Comparison of ENCODE assay signal across 8 mouse cellular contexts in the genomic region with DNA sequence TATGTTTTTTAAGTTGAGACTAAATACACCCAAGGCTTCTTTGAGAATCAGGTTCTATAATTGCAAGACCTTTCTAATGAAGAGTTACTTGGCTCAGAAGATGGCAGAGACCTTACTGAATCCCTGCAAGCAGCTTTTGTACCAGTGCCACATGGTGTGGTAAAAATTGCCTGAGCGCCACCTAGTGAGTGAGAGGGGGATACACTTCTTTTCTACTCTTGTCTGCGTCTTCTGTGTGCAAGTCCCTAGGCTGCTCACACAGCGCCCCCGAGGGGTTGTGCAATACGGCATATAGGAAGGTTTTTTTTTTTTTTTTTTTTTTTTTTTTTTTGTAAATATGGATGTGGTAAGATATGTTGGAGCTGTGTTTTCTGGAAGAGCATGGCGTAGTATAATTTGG. TPM values are rescaled to one million over a fixed set of nuclear protein-coding genes. Genes with fewer than 3 reads are reported as not detected.
DNase-seq lines count a peak whose midpoint lies in the region; ATAC-seq and TF ChIP-seq lines count a peak whose summit lies in the region.

No protein-coding gene starts in this region.

- H3K27ac ChIP-seq in cortical plate, adult 2 months (ENCODE audit: insufficient read depth, low read length) = no peak overlapping the region
- no peak overlapping the region for H3K27ac ChIP-seq in heart, adult 2 months
- H3K27ac ChIP-seq in limb, embryonic 14.5 days (replicated peaks; ENCODE audit: low read depth, low read length) = no peak overlapping the region
- no peak overlapping the region for H3K27ac ChIP-seq in neural tube, embryonic 14.5 days (ENCODE audit: low read depth, low read length)

- intact Hi-C loops in heart, adult 2 months (cut with DNase I) = loop anchor here (5.0 kb wide), 1 partner anchor 56 kb away; no protein-coding TSS in a partner anchor

- peak; percentile 39 for DNase-seq in 3134 (ENCODE audit: extremely low read depth, insufficient read length, low spot score)
- DNase-seq in WW6 (ENCODE audit: low read depth, low spot score) = peak; percentile 70
- peak; percentile 55 to 74 for DNase-seq in heart, adult 2 months
- DNase-seq in kidney, adult 9 months = peak; percentile 83
- peak; percentile 69 for DNase-seq in limb, embryonic 14.5 days (ENCODE audit: low spot score)
- peak; percentile 56 for DNase-seq in testis, postnatal 14 days (ENCODE audit: low spot score)

- H3K4me3 ChIP-seq in cortical plate, adult 2 months (ENCODE audit: insufficient read depth, low read length) = no peak overlapping the region
- no peak overlapping the region for H3K4me3 ChIP-seq in heart, adult 2 months
- no peak overlapping the region for H3K4me3 ChIP-seq in limb, embryonic 14.5 days (replicated peaks; ENCODE audit: low read length)
- no peak overlapping the region for H3K4me3 ChIP-seq in neural tube, embryonic 14.5 days (ENCODE audit: low read depth, low read length)

- H3K4me2 ChIP-seq in limb, embryonic 14.5 days (replicated peaks; ENCODE audit: low read depth, low read length, severe bottlenecking) = no peak overlapping the region
- H3K4me2 ChIP-seq in neural tube, embryonic 14.5 days (ENCODE audit: low read depth, low read length) = no peak overlapping the region

- H3K9me3 ChIP-seq in limb, embryonic 14.5 days (ENCODE audit: control insufficient read depth, low read length) = no peaks in the 10 kb centered on the region
- no peaks in the 10 kb centered on the region for H3K9me3 ChIP-seq in neural tube, embryonic 14.5 days (ENCODE audit: control insufficient read depth, low read length)

- WGBS in heart, adult 2 months = 14% methylated on average over 6 of the region's 6 CpGs
- WGBS in limb, embryonic 14.5 days = 18% methylated on average over 6 of the region's 6 CpGs
- 21% methylated on average over 6 of the region's 6 CpGs for WGBS in neural tube, embryonic 14.5 days

- no peaks in the 10 kb centered on the region for H3K4me1 ChIP-seq in cortical plate, adult 2 months (ENCODE audit: control insufficient read depth, insufficient read depth, low read length)
- H3K4me1 ChIP-seq in heart, adult 2 months (ENCODE audit: control insufficient read depth, insufficient read depth, low read length) = no peaks in the 10 kb centered on the region
- H3K4me1 ChIP-seq in limb, embryonic 14.5 days (ENCODE audit: control insufficient read depth, insufficient read depth, low read length) = no peaks in the 10 kb centered on the region
- H3K4me1 ChIP-seq in neural tube, embryonic 14.5 days (ENCODE audit: control insufficient read depth, insufficient read depth, low read length) = no peaks in the 10 kb centered on the region

- peak; percentile 45; the same call in 1 of the 2 replicates for TF ChIP-seq EP300 in heart, adult 2 months (IDR thresholded peaks at IDR 0.05; ENCODE audit: insufficient read depth, low read depth, low read length)

- ATAC-seq in limb, embryonic 14.5 days (ENCODE audit: low FRiP score, low read depth) = no peak
- peak; percentile 76 for ATAC-seq in neural tube, embryonic 14.5 days (ENCODE audit: low read depth)

- peak; percentile 71 for TF ChIP-seq CTCF in cortical plate, adult 2 months (IDR thresholded peaks at IDR 0.05; ENCODE audit: extremely low read depth, insufficient read depth, low read length)
- peak; percentile 78 for TF ChIP-seq CTCF in heart, adult 2 months (IDR thresholded peaks at IDR 0.05)

- no peaks in the 10 kb centered on the region for H3K27me3 ChIP-seq in heart, adult 2 months (ENCODE audit: control insufficient read depth, insufficient read depth, low read length)
- H3K27me3 ChIP-seq in limb, embryonic 14.5 days (ENCODE audit: control insufficient read depth, insufficient read depth, low read length) = no peaks in the 10 kb centered on the region
- H3K27me3 ChIP-seq in neural tube, embryonic 14.5 days (ENCODE audit: control insufficient read depth, insufficient read depth, low read length) = no peaks in the 10 kb centered on the region

- no peak overlapping the region for H3K9ac ChIP-seq in heart, adult 2 months (ENCODE audit: low read depth, low read length)
- no peak overlapping the region for H3K9ac ChIP-seq in limb, embryonic 14.5 days (ENCODE audit: low read depth, low read length, severe bottlenecking)
- no peak overlapping the region for H3K9ac ChIP-seq in neural tube, embryonic 14.5 days (replicated peaks; ENCODE audit: low read depth, low read length)

- TF ChIP-seq POLR2A in cortical plate, adult 2 months (IDR thresholded peaks at IDR 0.05; ENCODE audit: extremely low read depth, insufficient read depth, low read length) = no peak
- TF ChIP-seq POLR2A in heart, adult 2 months (IDR thresholded peaks at IDR 0.05; ENCODE audit: insufficient read depth, low read depth, low read length) = no peak
- no peak for TF ChIP-seq POLR2A in limb, embryonic 14.5 days (IDR thresholded peaks at IDR 0.05; ENCODE audit: borderline replicate concordance, extremely low read depth, insufficient read depth, insufficient read length)

- no peaks in the 10 kb centered on the region for H3K36me3 ChIP-seq in heart, adult 2 months (ENCODE audit: control insufficient read depth, insufficient read depth, low read length)
- no peaks in the 10 kb centered on the region for H3K36me3 ChIP-seq in limb, embryonic 14.5 days (ENCODE audit: control insufficient read depth, insufficient read depth, low read length)
- H3K36me3 ChIP-seq in neural tube, embryonic 14.5 days (ENCODE audit: control insufficient read depth, insufficient read depth, low read length) = no peaks in the 10 kb centered on the region

- H3K79me2 ChIP-seq in heart, adult 2 months (replicated peaks; ENCODE audit: control insufficient read depth, insufficient read depth, low read length) = no peaks in the 10 kb centered on the region

RNA-seq across cellular contexts. Expression of a gene that starts 13.5 kb away (rescaled TPM):
- not detected in 2 replicates for polyA plus RNA-seq in cortical plate, adult 2 months (2012; rRNA removed)
- under 1 TPM; 0.08 to 0.50 TPM for total RNA-seq in heart, adult 2 months (2021)
- 0.78 and 0.85 TPM in 2 replicates for polyA plus RNA-seq in heart, adult 2 months (2012; rRNA removed)
- polyA plus RNA-seq in limb, embryonic 14.5 days (2012; rRNA removed) = 0.03 TPM in 1 of 2 replicates, not detected in the other
- polyA plus RNA-seq in limb, embryonic 14.5 days (2014; fragmentation: Nextera tagmentation; extraction: Ambion mirVana) = 0.08 and 0.17 TPM in 2 replicates
- 0.07 and 0.12 TPM in 2 replicates for polyA plus RNA-seq in neural tube, embryonic 14.5 days (2014; fragmentation: Nextera tagmentation; extraction: Ambion mirVana)

RNA-seq across cellular contexts. Expression of a gene that starts 32.2 kb away (rescaled TPM):
- not detected in 2 replicates for polyA plus RNA-seq in cortical plate, adult 2 months (2012; rRNA removed)
- not detected for total RNA-seq in heart, adult 2 months (2021)
- not detected in 2 replicates for polyA plus RNA-seq in heart, adult 2 months (2012; rRNA removed)
- polyA plus RNA-seq in limb, embryonic 14.5 days (2012; rRNA removed) = not detected in 2 replicates
- polyA plus RNA-seq in limb, embryonic 14.5 days (2014; fragmentation: Nextera tagmentation; extraction: Ambion mirVana) = not detected in 2 replicates
- polyA plus RNA-seq in neural tube, embryonic 14.5 days (2014; fragmentation: Nextera tagmentation; extraction: Ambion mirVana) = not detected in 2 replicates

RNA-seq across cellular contexts. Expression of a gene that starts 35.7 kb away (rescaled TPM):
- polyA plus RNA-seq in cortical plate, adult 2 months (2012; rRNA removed) = not detected in 2 replicates
- total RNA-seq in heart, adult 2 months (2021) = not detected
- not detected in 2 replicates for polyA plus RNA-seq in heart, adult 2 months (2012; rRNA removed)
- polyA plus RNA-seq in limb, embryonic 14.5 days (2012; rRNA removed) = not detected in 2 replicates
- polyA plus RNA-seq in limb, embryonic 14.5 days (2014; fragmentation: Nextera tagmentation; extraction: Ambion mirVana) = not detected in 2 replicates
- not detected in 2 replicates for polyA plus RNA-seq in neural tube, embryonic 14.5 days (2014; fragmentation: Nextera tagmentation; extraction: Ambion mirVana)
